Mouse (Mus musculus) layer of hippocampus, postnatal 10 days (tissue): Measurements from ENCODE around the gene Cdyl. TPM values are rescaled to one million over a fixed set of nuclear protein-coding genes. Genes with fewer than 3 reads are reported as not detected.
A peak's percentile ranks its signal among the peaks of the same experiment; 100 is the strongest.

Source experiments
- DNase-seq, 2 experiments: peaks; one replicate each; pipeline ENCODE4 v3.0.0; 2021; ENCODE audit warnings: low spot score in 2 of 2
- total RNA-seq, 2 experiments: library from RNA; stranded (reverse); gene quantifications; 2 replicates each; pipeline ENCODE4 v1.2.3; 2021

Gene Cdyl
- total RNA-seq, 2 experiments from 2014 or later: 11.8 to 11.9 TPM

DNA sequence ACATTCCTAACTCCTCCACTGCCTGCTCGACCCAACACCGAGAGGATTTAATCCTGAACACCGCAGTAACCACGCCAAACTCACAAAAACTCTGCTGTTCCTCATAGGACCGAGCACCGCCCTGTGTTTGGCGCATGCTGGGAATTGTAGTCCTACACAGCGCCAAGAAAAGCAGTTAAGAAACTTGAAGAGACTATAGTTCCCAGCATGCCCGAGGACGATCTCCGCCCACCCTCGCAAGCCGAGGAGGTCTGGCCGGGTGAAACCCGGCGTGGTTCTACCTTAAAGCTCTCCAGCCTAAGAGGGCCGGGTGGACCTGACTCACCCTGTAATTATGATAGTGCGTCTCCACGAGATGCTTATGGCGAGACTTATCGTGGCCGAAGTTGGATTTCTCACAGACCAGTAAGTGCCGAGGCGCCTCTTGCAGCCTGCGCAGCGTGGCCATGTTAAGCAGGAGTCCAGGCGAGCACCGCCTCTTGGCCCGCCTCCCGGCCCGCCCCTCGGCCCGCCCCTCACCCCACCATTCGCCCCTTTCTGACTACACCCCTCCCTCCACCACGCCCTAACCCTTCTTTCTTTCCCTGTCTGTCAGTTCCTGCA lies 246.3 kb downstream of the Cdyl start, which contains the start of gene Rpp40:
Rpp40 (minus strand) TSS at position 481 of the 603 bp plus-strand sequence.
- peak; percentile 87 to 90 for DNase-seq

DNA sequence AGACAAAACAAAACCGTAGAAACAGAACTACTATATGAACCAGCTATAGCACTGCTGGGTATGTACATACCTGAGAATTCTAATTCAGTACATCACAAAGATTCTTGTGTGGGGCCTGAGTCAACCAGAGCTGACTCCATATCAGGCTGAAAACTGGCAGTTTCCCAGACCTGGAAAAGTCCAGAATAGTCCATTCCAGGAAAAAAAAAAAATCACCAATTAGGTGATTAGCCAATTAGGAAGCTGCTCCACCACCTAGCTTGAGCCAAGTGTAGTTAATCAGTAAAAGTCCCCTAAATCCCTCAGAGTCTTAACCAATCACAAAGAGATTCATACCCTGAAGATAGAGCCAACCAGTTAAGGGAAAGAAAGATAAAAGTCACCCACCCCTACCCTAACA lies 251.8 kb downstream of the Cdyl start:
- no peak for DNase-seq

Other genes starting within 250 kb of the Cdyl start
- 1 to 10 TPM; 4.0 to 5.0 TPM for gene Rpp40, start 246.5 kb downstream of the Cdyl start, total RNA-seq